Mouse (Mus musculus) C2C12 (cell line): Measurements from ENCODE around the gene Gucd1.

Experiments
- CEBPB ChIP-seq: IDR thresholded peaks from one replicate; pipeline ENCODE4 v1.6.1; 2011; ENCODE audit warnings: low read depth, mild to moderate bottlenecking, control low read depth, moderate library complexity
- CTCF ChIP-seq: IDR thresholded peaks from one replicate; pipeline ENCODE4 v1.5.1; 2011; ENCODE audit not compliant: control insufficient read depth, insufficient read depth, insufficient read length
- FOSL1 ChIP-seq: IDR thresholded peaks from one replicate; pipeline ENCODE4 v1.8.0; 2011; ENCODE audit warnings: mild to moderate bottlenecking, low read length; ENCODE audit not compliant: poor library complexity, insufficient read depth, severe bottlenecking
- MAX ChIP-seq: IDR thresholded peaks from one replicate; pipeline ENCODE4 v1.6.1; 2011; ENCODE audit warnings: mild to moderate bottlenecking, control low read depth
- MYOD1 ChIP-seq: IDR thresholded peaks from one replicate; pipeline ENCODE4 v1.6.1; 2011; ENCODE audit warnings: low read depth; ENCODE audit not compliant: control insufficient read depth, insufficient read length
- MYOG ChIP-seq: IDR thresholded peaks from one replicate; pipeline ENCODE4 v1.6.1; 2011; ENCODE audit not compliant: control insufficient read depth, insufficient read length; ENCODE audit errors: extremely low read depth
- USF1 ChIP-seq: IDR thresholded peaks from one replicate; pipeline ENCODE4 v1.6.1; 2011; ENCODE audit warnings: low read depth, mild to moderate bottlenecking, control low read depth, moderate library complexity

DNA sequence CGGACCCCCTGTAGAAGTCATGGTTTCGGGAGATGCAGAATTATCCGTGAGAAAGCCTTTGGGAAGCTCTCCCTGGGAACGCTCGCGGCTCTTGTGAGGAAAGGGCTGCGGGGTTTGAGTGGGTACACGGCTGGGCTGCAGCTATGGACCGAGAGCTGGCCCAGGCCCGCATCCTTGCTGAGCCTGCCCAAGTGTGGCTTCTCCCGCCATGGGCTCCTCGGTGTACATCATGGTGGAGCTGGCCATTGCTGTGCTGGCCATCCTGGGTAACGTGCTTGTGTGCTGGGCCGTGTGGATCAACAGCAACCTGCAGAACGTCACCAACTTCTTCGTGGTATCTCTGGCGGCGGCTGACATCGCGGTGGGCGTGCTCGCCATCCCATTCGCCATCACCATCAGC is 192.0 kb downstream of the Gucd1 start:
- no peak for TF ChIP-seq CTCF
- TF ChIP-seq CEBPB: no peak
- no peak for TF ChIP-seq MYOD1
- TF ChIP-seq MAX: no peak
- TF ChIP-seq MYOG: no peak
- TF ChIP-seq USF1: no peak
- TF ChIP-seq FOSL1: no peak
